Mouse (Mus musculus) kidney, adult 8-10 months (tissue): Measurements from ENCODE around the gene Ifrd2.

Experiments
- DNase-seq, 2 experiments: peaks; one replicate each; pipeline ENCODE4 v3.0.0; 2022

The Ifrd2 gene

GRCm38 (mm10) chr9:107586974-107587832 is at the start of gene Ifrd2:
Gene Ifrd2, plus strand, starts transcription at chr9:107587642.
- DNase-seq, result peak; percentile 99

GRCm38 (mm10) chr9:107538231-107538630 is 49.2 kb upstream of the Ifrd2 start:
- no peak for DNase-seq

- DNase-seq, result no peak
These were observed 48.7 kb upstream of the Ifrd2 start for GRCm38 (mm10) chr9:107538711-107539110.

GRCm38 (mm10) chr9:107539940-107540339 is 47.5 kb upstream of the Ifrd2 start:
- DNase-seq, result no peak

GRCm38 (mm10) chr9:107540420-107540819 is 47.0 kb upstream of the Ifrd2 start:
- DNase-seq, result no peak

GRCm38 (mm10) chr9:107541005-107541404 is 46.4 kb upstream of the Ifrd2 start:
- no peak for DNase-seq

GRCm38 (mm10) chr9:107541474-107542351 is 45.7 kb upstream of the Ifrd2 start, which contains the start of the genes Cyb561d2 and Nprl2:
Gene Cyb561d2, minus strand, starts transcription at chr9:107542193.
Gene Nprl2, plus strand, starts transcription at chr9:107542226.
- DNase-seq, result peak; percentile 95

- DNase-seq, result no peak
These were observed 45.1 kb upstream of the Ifrd2 start for GRCm38 (mm10) chr9:107542352-107542686.

GRCm38 (mm10) chr9:107542721-107543120 is 44.7 kb upstream of the Ifrd2 start:
- no peak for DNase-seq

- no peak for DNase-seq
These were observed 44.1 kb upstream of the Ifrd2 start for GRCm38 (mm10) chr9:107543299-107543698.

GRCm38 (mm10) chr9:107544196-107544700 is 43.2 kb upstream of the Ifrd2 start:
- DNase-seq, result no peak

GRCm38 (mm10) chr9:107544729-107545128 is 42.7 kb upstream of the Ifrd2 start:
- DNase-seq, result no peak

GRCm38 (mm10) chr9:107545199-107545598 is 42.2 kb upstream of the Ifrd2 start:
- DNase-seq, result no peak

GRCm38 (mm10) chr9:107545602-107546001 is 41.8 kb upstream of the Ifrd2 start:
- DNase-seq, result peak; percentile 63 to 85

- peak; percentile 97 for DNase-seq
These were observed 40.4 kb upstream of the Ifrd2 start, which contains the start of gene Zmynd10 for GRCm38 (mm10) chr9:107547026-107547425. Gene Zmynd10, plus strand, starts transcription at chr9:107547298.

- DNase-seq, result peak in 1 of 2 experiments; percentile 22
These were observed 39.5 kb upstream of the Ifrd2 start for GRCm38 (mm10) chr9:107547957-107548356.

GRCm38 (mm10) chr9:107548820-107549219 is 38.6 kb upstream of the Ifrd2 start:
- no peak for DNase-seq

GRCm38 (mm10) chr9:107549297-107550074 is 38.0 kb upstream of the Ifrd2 start:
- DNase-seq, result no peak

GRCm38 (mm10) chr9:107550491-107551116 is 36.8 kb upstream of the Ifrd2 start:
- DNase-seq, result peak; percentile 89 to 93

- DNase-seq, result peak; percentile 81 to 82
These were observed 36.1 kb upstream of the Ifrd2 start, which contains the start of gene Rassf1 for GRCm38 (mm10) chr9:107551117-107551889. Gene Rassf1, plus strand, starts transcription at chr9:107551555.

- no peak for DNase-seq
These were observed 35.5 kb upstream of the Ifrd2 start for GRCm38 (mm10) chr9:107551890-107552355.
